Mouse (Mus musculus) hindlimb bud, embryonic 11.5 days (tissue): Measurements from ENCODE around the gene Hoxb1.

Source experiments
- DNase-seq: peaks from one replicate; pipeline ENCODE4 v3.0.0-alpha.2; 2012; ENCODE audit warnings: low read depth, low spot score; ENCODE audit errors: extremely low spot score

The Hoxb1 gene

GRCm38 (mm10) chr11:96348988-96349387 lies 16.6 kb upstream of the Hoxb1 start:
- DNase-seq, result no peak

- no peak for DNase-seq
Measured at GRCm38 (mm10) chr11:96349491-96350340, 15.8 kb upstream of the Hoxb1 start.

GRCm38 (mm10) chr11:96350341-96350624 lies 15.3 kb upstream of the Hoxb1 start, which contains the start of gene Hoxb2:
Gene Hoxb2 (plus strand): TSS chr11:96350525.
- no peak for DNase-seq

- DNase-seq, result no peak
Measured at GRCm38 (mm10) chr11:96350791-96351190, 14.8 kb upstream of the Hoxb1 start.

- no peak for DNase-seq
Measured at GRCm38 (mm10) chr11:96351312-96351711, 14.2 kb upstream of the Hoxb1 start.

- no peak for DNase-seq
Measured at GRCm38 (mm10) chr11:96351831-96352230, 13.7 kb upstream of the Hoxb1 start.

- no peak for DNase-seq
Measured at GRCm38 (mm10) chr11:96352691-96353521, 12.6 kb upstream of the Hoxb1 start.

GRCm38 (mm10) chr11:96353522-96353841 lies 12.1 kb upstream of the Hoxb1 start:
- no peak for DNase-seq

GRCm38 (mm10) chr11:96353939-96354338 lies 11.6 kb upstream of the Hoxb1 start:
- no peak for DNase-seq

GRCm38 (mm10) chr11:96354376-96354775 lies 11.2 kb upstream of the Hoxb1 start:
- DNase-seq, result no peak

- DNase-seq, result no peak
Measured at GRCm38 (mm10) chr11:96354801-96355311, 10.7 kb upstream of the Hoxb1 start.

GRCm38 (mm10) chr11:96363807-96364206 lies 1.7 kb upstream of the Hoxb1 start:
- no peak for DNase-seq

- no peak for DNase-seq
Measured at GRCm38 (mm10) chr11:96366092-96367041, 815 bp downstream of the Hoxb1 start.

- no peak for DNase-seq
Measured at GRCm38 (mm10) chr11:96367141-96367540, 1.6 kb downstream of the Hoxb1 start.

- DNase-seq, result no peak
Measured at GRCm38 (mm10) chr11:96368686-96369085, 3.1 kb downstream of the Hoxb1 start.

GRCm38 (mm10) chr11:96369140-96369539 lies 3.6 kb downstream of the Hoxb1 start:
- DNase-seq, result no peak

- DNase-seq, result no peak
Measured at GRCm38 (mm10) chr11:96371726-96372125, 6.2 kb downstream of the Hoxb1 start.

GRCm38 (mm10) chr11:96372519-96372918 lies 7.0 kb downstream of the Hoxb1 start:
- DNase-seq, result no peak

- DNase-seq, result no peak
Measured at GRCm38 (mm10) chr11:96374810-96375209, 9.3 kb downstream of the Hoxb1 start.

- no peak for DNase-seq
Measured at GRCm38 (mm10) chr11:96383381-96383780, 17.8 kb downstream of the Hoxb1 start.

- no peak for DNase-seq
Measured at GRCm38 (mm10) chr11:96387635-96388034, 22.1 kb downstream of the Hoxb1 start.
